Mouse (Mus musculus) ovary, adult 2 months (tissue): ENCODE measurements around the gene Lpcat1. TPM values are rescaled to one million over a fixed set of nuclear protein-coding genes. Genes with fewer than 3 reads are reported as not detected.

Source experiments
- polyA plus RNA-seq: library from polyadenylated mRNA; depleted of rRNA; stranded (reverse); fragments of >200 nt; gene quantifications from 2 replicates; pipeline ENCODE4 v1.2.3, GENCODE M21; 2012; rRNA removed

Gene Lpcat1
- 39.5 and 44.4 TPM in 2 replicates for polyA plus RNA-seq

DNA sequence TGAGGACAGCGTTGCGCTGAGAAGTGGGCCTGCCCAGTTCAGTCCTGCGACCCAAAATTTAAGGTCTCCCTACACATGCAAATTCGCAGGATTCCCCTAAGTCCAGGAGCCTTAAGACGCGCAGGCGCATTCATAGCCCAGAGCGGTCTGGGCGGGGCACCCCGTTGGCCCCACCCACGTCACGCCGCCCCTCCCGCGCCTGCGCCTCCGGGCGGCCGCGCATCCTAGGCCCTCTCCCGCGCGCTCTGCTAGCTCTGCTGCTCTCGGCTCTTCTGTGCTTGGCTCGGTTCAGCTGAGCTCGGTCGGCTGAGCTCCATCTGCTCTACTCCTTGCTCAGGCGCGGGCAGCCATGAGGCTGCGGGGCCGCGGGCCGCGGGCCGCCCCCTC is at the start of gene Lpcat1:
Gene Lpcat1 (plus strand): TSS at position 164 of the 387 bp plus-strand sequence.

DNA sequence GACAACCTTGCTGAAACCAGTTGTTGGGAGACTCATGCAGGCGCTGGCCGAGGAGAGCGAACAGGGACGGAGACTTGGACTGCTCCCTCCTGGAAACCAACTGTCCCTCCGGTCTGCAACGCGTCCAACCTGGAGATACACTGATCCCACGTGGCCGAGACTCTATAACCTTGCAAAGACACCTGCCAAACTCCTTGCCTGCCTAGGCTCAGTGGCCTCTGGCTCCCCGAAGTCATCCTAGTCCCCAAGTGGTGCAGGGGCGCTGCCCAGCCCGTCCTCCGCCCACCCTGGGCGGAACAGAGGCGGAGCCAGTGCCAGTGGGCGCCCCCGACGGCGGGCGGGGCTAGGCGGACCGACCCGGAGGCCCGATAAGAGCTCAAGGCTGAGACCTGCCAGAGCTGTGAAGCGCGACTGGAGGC is 69.4 kb downstream of the Lpcat1 start, which contains the start of gene Slc6a3:
Gene Slc6a3 (plus strand): TSS at position 345 of the 419 bp plus-strand sequence.

Other genes with a start within 250 kb of the Lpcat1 start
- gene Irx4, start 206.7 kb upstream of the Lpcat1 start, polyA plus RNA-seq = not detected in 2 replicates
- 127 and 128 TPM in 2 replicates for gene Mrpl36, start 138.7 kb upstream of the Lpcat1 start, polyA plus RNA-seq
- gene Ndufs6, start 138.7 kb upstream of the Lpcat1 start, polyA plus RNA-seq = 22.8 and 41.7 TPM in 2 replicates
- 0.03 and 0.08 TPM in 2 replicates for gene Slc6a3, start 69.5 kb downstream of the Lpcat1 start, polyA plus RNA-seq
- gene Clptm1l, start 136.8 kb downstream of the Lpcat1 start, polyA plus RNA-seq = 160 and 186 TPM in 2 replicates
- 13.1 and 15.7 TPM in 2 replicates for gene Tert, start 159.7 kb downstream of the Lpcat1 start, polyA plus RNA-seq
- not detected in 2 replicates for gene Slc6a18, start 210.8 kb downstream of the Lpcat1 start, polyA plus RNA-seq
- 0.43 and 0.54 TPM in 2 replicates for gene Slc6a19, start 237.7 kb downstream of the Lpcat1 start, polyA plus RNA-seq